Mouse (Mus musculus): ENCODE data around the gene Tmem217.

Gene Tmem217

DNA sequence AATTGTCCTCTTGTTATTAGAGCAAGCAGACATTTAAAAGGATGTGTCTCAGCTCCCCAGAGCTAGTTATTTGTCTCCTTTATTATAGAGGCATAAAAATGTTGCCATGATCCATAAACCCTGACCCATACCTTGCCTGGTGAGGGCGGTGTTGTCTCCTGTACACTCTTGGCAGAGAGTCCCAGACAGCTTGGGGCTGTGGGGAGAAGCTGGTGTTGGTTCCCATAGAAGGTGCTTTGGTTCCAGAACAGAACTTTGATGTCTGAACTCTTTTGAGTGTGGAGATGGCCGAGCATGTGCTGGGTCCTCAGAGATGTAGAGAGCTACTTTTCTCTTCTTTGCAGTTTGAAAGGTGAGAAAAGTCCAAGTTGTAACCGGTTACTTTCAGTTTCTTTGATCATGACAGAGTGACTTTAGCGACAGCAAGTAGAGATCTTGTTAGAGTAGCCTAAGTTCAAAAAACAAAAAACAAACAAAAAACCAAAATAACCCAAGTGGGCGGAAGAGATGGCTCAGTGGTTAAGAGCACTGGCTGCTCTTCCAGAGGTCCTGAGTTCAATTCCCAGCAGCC, at the start of gene Tmem217:
Tmem217 (minus strand) TSS at position 224 of the 571 bp plus-strand sequence.
- DNase-seq (ENCODE audit: low spot score in 2 of 2), result no peak

DNA sequence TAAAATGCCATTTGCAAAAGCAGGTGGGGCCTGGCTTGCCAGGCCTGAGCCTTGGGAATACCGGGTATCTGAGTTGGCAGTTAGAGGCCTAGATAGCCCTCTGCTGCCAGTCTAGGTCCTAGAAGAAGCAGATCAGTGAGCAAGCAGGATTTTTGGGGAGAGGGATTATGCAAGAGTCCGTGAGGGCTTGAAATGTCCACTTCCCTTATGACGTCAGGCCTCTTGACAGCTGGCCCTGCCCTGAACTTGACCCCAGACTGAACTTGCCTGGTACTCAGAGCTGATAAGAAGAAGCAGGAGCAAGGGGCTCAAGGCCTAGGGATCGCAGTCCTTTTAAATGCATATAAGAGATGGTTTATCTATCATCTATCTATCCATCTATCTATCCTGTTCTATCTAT, 49.2 kb upstream of the Tmem217 start:
- no peak for DNase-seq (ENCODE audit: low spot score in 2 of 2)

DNA sequence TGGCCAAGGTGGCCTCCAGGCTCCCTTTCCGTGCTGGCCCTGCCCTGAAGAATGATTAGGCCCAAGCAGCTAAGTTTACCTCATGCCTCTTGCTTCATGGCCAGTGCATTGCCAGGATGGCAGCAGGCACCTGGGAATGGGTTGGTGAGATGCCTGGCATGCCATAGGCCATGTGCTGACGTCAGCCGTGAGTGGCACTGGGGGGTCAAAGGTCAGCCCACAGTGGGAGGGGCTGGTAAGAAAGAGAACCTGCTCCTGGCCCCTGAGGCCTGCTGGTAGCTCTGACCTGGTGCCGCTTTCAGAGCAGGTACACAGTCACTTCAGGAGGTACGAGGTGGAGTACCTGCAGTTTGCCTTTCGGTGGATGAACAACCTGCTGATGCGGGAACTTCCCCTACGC, 47.4 kb upstream of the Tmem217 start:
- no peak for DNase-seq (ENCODE audit: low spot score in 2 of 2)

DNA sequence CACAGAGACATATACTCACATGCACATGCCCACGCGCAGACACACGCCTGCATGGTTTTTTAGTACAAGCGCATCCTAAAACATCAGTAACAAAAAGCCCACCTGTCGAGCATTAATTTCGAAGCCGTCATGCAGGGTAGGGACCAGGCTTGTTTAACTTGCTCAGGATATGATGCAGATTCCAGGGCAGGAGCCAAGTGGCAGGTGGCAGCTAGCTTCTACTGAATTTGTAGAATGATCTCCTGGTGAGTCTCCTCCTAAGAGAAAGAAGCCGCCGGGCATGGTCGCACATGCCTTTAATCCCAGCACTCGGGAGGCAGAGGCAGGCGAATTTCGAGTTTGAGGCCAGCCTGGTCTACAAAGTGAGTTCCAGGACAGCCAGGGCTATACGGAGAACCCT, 46.9 kb upstream of the Tmem217 start:
- DNase-seq (ENCODE audit: low spot score in 2 of 2), result no peak

DNA sequence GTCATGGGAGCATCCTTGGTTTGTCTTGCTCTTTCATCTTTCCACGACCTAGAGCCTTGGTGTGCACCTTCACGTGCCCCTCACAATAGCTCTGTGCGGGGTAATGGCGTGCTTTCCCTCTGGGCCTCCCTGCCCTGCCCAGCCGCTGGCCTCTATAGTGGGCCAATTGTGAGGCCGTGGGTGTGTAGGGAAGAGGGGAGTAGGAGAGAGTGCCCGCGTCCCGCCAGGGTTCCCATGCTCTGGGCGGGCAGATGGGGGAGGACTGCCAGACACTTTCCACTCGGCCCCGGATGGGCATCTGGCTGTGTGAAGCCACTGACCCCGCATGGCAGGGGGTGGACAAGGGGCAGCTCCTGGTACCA, 44.6 kb upstream of the Tmem217 start:
- no peak for DNase-seq (ENCODE audit: low spot score in 2 of 2)

DNA sequence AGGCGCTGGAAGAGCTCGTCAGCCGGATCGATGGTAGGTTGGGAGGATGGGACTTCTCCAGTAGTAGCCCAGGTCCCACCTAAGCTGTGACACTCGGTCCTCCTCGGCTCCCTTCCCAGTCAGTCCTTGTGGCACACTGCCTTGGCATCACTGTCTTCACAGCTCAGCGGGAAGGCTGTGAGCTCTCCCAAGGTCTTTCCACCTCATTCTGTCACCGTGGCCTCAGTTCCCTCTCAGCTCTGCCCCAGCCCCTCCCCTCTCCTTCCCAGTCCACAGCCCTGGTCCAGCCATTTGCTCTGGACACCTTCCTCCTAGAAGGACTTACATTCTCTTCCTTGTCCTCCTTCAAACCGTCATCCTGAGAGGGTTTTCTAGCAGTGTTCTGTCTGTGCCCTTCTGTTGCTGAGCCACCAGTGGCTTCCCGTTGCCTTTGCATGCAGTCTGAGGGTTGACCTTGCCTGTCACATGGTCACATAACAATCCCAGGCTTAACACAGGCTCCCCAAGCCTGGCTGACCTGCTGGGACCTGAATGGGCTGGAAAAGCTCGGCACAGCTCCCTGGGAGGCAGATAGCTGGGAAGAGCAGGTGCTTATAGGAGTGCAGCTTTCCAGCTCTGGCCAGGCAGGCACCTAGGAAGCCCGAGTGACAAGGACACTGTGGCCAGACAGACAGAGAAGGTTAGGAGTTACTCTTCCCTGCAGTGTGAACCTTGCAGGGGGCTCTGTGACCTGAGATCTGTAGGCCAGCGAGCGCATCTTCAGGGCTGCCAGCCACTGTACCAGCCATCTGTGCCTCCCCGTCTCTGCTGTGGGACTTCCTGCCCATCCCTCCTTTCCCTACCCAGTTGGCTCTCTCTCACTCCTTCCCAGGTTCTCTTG, 43.9 kb upstream of the Tmem217 start:
- no peak for DNase-seq (ENCODE audit: low spot score in 2 of 2)

DNA sequence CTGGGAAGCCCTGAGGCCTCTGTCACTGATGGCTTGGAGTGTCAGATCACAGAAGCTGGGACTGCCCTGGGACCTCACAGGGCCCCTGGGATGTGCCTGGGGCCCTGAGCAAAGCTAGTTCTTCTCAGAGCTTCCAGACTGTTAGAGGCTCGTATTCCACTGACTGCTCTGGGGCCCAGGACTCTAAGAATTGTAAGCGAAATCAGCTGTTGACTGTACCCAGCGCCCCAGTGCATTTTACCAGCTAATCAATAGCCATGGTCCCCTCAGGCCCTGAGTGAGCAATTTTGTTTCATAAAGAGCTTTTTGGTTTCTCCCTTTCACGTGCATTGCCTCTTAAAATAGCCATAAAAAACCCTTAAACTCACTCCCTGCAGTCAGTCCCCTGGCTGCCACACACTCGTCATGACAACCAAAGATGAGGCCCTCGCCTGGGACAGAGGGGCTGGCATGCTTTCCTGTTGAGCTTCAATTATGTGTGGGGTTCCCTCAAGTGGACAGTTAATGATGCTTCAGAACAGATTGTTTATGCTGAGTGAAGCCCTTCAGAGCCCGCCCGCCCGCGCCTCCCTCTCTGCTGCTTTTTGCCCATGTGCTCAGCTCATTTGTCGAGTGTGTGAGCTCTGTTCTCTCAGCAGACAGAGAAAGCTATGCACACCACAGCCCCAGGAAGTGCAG, 37.2 kb upstream of the Tmem217 start:
- DNase-seq (ENCODE audit: low spot score in 2 of 2), result no peak

DNA sequence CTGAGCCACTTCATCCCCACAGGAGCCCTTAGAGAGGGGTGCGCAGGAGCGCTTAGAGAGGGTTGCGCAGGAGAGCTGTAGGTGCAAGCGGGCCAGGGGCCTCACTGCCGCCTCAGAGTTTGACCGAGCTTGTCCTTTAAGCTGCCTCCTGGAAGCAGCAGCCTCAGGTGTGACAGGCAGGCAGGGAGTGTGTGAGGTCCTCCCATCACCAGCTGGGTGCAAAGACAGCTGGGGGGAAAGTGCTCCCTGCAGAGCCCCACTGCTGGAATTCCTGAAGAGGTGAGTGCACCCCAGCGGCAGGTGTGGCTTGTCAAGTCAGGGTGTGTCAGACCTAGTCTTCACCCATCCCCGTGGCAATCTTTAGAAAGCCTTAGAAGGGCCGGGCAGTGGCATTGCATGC, 34.7 kb upstream of the Tmem217 start:
- DNase-seq (ENCODE audit: low spot score in 2 of 2), result no peak

DNA sequence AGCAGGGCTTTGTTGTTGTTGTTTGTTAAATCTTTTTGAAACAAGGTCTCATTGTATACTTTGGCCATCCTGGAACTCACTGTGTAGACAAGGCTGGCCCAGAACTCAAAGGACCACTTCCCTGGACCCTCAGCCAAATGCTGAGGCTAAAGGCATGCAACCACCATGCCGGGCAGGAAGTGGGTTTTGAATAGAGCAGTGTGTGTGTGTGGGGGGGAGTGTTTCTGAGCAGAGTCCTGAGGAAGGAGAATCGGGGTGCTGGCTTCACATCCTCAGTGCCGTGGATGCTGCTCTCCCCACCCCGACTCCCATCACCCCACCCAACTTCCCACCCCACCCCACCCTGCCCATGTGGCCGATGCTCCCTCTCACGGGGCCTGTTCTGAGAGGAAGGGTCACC, 33.3 kb upstream of the Tmem217 start:
- DNase-seq (ENCODE audit: low spot score in 2 of 2), result no peak

DNA sequence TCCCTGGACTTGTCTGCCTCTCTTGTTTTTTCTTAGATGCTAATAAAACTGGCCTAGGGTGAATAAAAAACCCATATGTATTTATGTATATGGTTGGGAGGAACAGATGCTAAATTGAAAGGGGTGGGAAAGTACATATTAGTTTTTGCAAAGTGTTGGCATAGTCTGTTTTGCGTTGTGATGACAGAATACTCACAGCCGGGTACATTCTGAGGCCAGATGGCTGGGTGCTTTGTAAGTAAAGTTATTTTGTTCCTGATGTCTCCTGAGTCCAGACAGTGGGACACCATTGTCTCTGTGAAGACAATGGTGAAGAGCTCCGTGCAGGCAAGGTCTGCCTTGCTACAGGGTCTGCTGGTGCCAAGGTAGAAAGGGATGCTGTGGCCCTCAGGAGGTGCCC, 32.6 kb upstream of the Tmem217 start:
- DNase-seq (ENCODE audit: low spot score in 2 of 2), result no peak

DNA sequence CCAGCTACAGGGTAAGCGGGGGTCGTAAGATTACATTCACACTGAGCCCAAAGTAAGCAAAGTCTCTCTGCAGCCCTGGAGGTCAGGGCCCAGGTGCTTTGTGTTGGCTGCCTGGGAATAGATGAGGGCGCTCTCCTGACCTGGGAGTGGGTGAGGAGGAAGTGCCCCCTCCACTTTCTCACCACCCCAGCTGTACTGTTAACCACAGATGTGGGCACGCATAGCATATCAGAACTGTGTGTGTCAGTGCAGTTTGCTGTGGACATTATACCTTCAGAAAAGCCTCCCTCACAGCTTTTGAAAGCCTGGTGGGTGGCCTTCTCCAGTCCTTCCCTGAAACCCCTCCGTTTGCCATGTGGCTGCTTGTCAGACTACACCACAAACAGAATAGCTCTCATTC, 32.1 kb upstream of the Tmem217 start:
- DNase-seq (ENCODE audit: low spot score in 2 of 2), result no peak

DNA sequence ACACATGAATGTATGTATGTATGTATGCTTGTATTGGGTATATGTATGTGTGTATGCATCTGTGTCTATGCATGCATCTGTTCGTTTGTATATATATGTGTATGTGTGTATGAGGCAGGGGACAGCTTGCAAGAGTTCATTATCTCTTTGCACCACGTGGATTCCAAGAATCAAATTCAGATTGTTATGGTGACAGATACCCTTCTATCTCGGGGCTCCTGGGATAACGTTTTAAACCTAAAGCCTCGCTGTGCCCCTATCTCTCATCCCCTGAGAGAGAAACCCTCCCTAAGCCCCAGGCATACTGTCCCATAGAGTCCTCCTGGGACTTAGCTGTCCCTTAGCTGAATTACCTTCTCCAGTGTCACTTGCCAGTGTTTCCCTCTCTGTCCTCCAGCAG, 31.4 kb upstream of the Tmem217 start:
- DNase-seq (ENCODE audit: low spot score in 2 of 2), result no peak

DNA sequence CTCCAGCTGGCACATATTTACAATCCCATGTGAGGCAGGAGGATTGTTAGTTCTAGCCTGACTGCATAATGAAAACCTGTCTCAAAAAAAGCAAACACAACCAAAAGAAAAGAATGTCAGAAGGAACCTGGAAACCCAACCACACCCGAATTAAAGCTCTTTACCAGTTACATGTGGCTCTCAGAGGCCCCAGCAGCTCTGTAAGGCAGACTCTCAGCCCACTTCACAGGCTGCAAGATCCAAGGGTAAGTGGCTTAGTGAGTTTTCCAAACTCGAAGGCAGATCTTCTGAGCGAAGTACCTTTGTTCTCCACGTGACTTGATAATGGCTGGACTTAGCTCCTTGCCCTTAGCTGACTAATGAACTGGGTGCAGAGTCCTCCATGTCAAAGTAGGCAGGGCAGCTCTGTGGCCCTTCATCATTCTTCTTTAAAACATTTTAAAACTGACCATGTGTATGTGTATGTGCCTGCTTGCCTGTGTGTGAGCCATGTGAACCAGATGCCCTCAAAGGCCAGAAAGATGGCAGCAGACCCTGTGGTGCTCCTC, 27.5 kb upstream of the Tmem217 start:
- DNase-seq (ENCODE audit: low spot score in 2 of 2), result no peak

DNA sequence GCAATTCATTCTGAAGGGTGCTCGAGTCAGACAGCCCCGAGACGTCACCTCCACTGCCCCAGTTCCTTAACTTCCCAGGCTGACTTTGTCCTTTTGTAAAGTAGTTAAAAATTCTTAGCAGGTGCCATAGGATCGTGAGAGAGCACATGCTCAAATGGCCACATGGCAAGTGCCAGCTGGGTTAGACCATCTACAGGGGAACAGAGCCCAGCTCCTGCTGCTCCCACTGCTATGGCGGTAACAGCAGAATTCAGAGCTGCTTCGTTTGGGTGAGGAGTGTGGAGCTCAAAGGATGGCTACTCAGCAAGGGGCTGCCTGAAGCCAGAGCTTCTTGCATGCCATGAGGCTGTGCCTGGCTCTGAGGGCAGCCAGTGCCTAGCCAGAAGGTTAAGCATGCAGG, 17.6 kb upstream of the Tmem217 start:
- no peak for DNase-seq (ENCODE audit: low spot score in 2 of 2)

DNA sequence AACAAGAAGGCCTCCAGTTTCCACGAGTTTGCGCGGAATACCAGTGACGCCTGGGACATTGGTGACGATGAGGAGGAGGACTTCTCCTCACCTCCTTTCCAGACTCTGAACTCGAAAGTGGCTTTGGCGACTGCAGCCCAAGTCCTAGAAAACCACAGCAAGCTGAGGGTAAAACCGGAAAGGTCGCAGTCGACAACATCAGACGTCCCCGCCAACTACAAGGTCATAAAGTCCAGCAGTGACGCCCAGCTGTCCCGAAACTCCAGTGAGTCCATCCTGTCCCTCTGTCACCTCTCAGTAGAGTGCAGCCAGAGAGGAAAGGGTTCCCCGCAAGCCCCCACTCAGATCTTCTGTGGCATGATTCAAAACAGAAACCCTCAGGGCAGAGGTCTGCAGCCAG, 16.2 kb upstream of the Tmem217 start:
- DNase-seq (ENCODE audit: low spot score in 2 of 2), result no peak

DNA sequence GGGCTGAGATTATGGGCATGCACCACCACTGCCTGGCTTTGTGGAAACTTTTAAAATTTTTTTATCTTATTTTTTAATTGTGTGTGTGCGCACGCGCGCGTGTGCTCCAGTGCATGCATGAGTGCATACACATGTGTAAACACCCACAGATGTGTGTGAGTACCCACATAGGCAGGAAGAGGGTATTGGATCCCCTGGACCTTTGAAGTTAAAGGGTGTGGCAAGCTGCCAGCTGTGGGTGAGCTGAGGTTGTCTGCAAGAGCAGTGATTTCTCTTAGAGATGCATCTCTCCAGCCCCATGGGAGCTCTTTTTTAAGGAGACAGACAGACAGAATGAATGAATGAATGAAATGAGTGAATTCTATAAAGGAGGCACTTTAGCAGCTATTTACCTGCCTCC, 13.3 kb upstream of the Tmem217 start:
- DNase-seq (ENCODE audit: low spot score in 2 of 2), result no peak

DNA sequence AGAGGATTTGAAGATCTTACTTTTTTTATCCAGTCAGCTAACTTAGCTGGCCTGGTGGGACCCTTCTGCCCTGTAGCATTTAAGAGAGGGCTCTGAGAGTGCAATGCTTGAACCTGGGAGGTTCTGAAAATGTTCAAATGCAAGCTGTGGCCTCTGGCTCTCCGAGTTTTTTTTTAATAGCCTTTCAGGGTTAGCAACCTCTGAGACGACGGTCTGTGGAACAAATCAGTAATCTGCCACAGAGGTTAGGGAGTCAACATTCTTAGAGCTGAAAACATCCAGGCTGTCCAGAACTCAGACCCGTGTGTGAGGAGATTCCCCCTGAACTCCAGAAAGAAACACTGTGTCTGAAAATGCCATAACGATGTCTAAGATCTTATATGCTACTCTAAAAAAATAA, 6.3 kb upstream of the Tmem217 start:
- no peak for DNase-seq (ENCODE audit: low spot score in 2 of 2)

DNA sequence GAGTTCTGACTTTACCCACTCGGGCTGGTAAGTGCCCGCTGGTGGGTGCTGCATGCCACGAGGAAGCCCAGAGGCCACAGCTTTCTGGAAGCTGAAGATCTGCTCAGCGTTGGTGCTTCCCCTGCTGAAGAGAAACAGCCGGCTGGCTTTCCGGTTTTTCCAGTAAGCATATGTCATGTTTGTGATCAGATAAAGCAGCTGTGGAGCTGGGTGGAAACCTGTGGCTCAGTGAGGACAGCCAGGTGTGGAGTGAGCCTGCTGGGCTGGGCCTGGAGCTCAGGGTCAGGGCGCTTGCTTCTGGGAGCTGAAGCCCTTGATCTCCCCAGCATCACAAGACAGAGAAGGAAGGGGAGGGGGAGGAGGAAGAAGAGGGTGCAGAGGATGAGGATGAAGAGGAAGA, 4.7 kb upstream of the Tmem217 start:
- no peak for DNase-seq (ENCODE audit: low spot score in 2 of 2)

DNA sequence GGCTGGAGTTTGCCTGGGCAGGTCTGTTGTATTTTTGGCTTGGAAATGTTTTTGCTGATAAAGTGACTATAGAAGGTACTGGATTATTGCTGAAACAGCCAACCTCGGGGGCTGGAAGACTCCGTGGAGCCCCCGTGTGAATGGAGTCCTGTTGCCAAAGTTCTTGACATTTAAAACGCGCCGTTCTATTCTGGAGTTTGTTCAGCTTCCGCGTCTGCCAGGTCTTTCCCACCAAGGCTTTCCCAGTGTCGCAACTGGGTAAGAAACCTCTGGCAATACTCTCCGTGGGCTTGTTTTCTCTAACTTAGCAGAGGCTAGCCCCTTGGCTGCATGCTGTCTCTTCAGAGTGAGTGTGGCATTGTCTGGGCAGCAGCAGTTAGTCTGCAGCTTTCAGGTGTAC, 4.3 kb upstream of the Tmem217 start:
- DNase-seq (ENCODE audit: low spot score in 2 of 2), result no peak

DNA sequence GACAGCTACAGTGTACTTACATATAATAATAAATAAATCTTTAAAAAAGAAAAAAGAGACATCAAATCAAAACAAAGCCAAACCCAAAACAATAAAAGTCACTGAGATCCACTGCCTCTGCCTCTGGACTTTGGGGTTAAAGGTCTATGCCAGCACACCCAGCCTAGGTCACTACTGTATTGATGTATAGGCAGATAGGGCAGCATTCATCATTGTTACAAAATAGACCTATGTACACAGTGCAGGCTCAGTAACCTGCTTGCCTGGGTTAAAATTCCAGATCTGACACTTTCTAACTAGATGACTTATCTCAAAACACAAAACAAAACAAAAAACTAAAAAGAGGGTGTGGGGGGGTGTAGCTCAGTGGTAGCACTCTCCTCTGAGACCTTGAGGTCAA, 2.0 kb upstream of the Tmem217 start:
- no peak for DNase-seq (ENCODE audit: low spot score in 2 of 2)

DNA sequence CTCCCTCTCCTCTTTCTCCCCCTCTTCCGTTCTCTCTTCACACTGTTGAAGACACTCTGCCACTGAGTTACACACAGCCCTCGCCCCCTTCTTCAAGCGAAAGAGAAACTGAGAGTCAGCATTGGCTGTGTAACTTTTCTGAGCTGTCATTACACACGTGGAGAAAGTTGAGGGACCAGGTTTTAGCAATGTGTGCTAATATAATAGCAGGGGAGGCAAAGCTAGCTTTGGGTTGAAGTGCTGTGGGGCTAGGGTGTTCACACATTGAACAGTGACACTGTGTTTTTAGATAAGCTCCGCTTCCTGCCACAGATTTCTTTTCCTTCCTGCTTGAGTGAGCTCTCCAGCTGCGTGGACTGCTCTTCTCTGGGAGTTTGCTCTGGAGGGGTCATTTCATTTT, 1.2 kb downstream of the Tmem217 start:
- no peak for DNase-seq (ENCODE audit: low spot score in 2 of 2)

DNA sequence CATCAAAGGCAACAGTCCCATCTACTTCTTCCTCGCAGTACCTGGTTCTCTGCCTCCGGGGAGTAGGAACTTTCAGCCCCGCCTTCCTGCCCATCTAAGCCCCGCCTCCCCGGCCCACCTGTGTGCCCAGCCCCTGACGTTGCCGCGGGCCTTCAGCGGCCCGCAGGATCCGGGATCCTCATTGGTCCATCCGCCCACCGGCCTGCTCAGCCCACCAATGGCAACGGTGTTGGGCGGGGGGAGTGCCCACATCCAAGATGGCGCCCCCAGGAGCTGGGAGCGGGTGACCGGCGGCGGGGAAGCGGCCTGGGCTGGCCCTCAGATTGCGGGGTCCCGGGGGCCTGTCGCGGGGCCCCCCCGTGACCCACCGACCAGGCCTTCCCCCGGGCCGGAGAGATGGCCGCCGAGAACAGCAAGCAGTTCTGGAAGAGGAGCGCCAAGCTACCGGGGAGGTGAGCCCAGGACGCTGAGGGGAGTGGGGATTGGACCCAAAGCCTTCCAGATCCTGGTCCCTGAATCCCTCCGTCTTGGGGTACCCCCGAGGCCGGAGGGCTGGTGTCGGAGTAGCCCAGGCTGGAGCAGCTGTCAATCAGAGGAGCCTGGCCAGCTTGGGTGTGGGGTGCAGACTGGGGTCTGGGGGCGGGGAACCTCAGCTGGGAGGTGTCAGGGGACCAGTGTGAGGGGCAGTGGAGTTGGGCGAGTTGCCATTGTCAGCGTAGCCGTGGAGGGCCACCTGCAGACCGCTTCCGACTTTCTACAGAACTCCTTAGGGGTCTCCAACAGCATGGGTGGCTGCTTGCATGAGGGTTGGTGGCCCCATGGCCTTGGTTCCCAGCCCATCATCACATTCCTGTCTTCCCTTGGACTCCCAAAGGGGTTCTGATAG, 2.4 kb downstream of the Tmem217 start, which contains the start of the genes Gm17657 and Tbc1d22b:
Gm17657 (minus strand) TSS at position 96 of the 886 bp plus-strand sequence.
Tbc1d22b (plus strand) TSS at position 243 of the 886 bp plus-strand sequence.
- peak; percentile 91 to 94 for DNase-seq (ENCODE audit: low spot score in 2 of 2)
